Mouse (Mus musculus): ENCODE results near the gene Fam227a. TPM values are rescaled to one million over a fixed set of nuclear protein-coding genes. Genes with fewer than 3 reads are reported as not detected.

Gene Fam227a
- polyA plus RNA-seq, 1 experiment from 2014 or later: 2.5 TPM

GRCm38 (mm10) chr15:79690426-79691022, 31.8 kb upstream of the Fam227a start, which contains the start of gene Gtpbp1:
TSS of gene Gtpbp1 (plus strand) at chr15:79690845.
- Histone ChIP-seq H3K4me1 (peaks cover 71% of the 10 kb centered on the region), H3K4me3 (peak within 1 kb of the TSS; percentile 98), H3K36me3 (replicated peaks) (peaks cover 21% of the 10 kb centered on the region), H3K27ac (peak within 1 kb of the TSS; percentile 95), H3K9me3 (no peaks in the 10 kb centered on the region), H3K27me3 (ENCODE audit: poor library complexity, severe bottlenecking) (peaks cover 4% of the 10 kb centered on the region; the same call in 1 of the 2 replicates)
- peak; percentile 94 for DNase-seq (ENCODE audit: extremely low spot score, low spot score)
- under 1% methylated on average over 45 of the region's 45 CpGs for WGBS

- H3K36me3 ChIP-seq (replicated peaks): peaks cover 14% of the 10 kb centered on the region
- no peaks in the 10 kb centered on the region for H3K9me3 ChIP-seq
- WGBS: 16% methylated on average over 24 of the region's 24 CpGs
- peak overlapping the region; percentile 95 for H3K27ac ChIP-seq
- no peak for DNase-seq (ENCODE audit: extremely low spot score, low spot score)
- peaks cover 77% of the 10 kb centered on the region for H3K4me1 ChIP-seq
- H3K27me3 ChIP-seq (ENCODE audit: poor library complexity, severe bottlenecking): peaks cover 4% of the 10 kb centered on the region; the same call in 1 of the 2 replicates
- H3K4me3 ChIP-seq: peak overlapping the region; percentile 98
Observed at GRCm38 (mm10) chr15:79689662-79690425, 31.1 kb upstream of the Fam227a start.

- peaks cover 8% of the 10 kb centered on the region; the same call in 1 of the 2 replicates for H3K36me3 ChIP-seq (replicated peaks)
- peak overlapping the region; percentile 93 for H3K27ac ChIP-seq
- H3K4me3 ChIP-seq: peak overlapping the region; percentile 96
- H3K27me3 ChIP-seq (ENCODE audit: poor library complexity, severe bottlenecking): peaks cover 4% of the 10 kb centered on the region; the same call in 1 of the 2 replicates
- WGBS: 4% methylated on average over 8 of the region's 8 CpGs
- no peaks in the 10 kb centered on the region for H3K9me3 ChIP-seq
- peaks cover 82% of the 10 kb centered on the region for H3K4me1 ChIP-seq
- DNase-seq (ENCODE audit: extremely low spot score, low spot score): no peak
Observed at GRCm38 (mm10) chr15:79688268-79688956, 29.7 kb upstream of the Fam227a start.

DNA sequence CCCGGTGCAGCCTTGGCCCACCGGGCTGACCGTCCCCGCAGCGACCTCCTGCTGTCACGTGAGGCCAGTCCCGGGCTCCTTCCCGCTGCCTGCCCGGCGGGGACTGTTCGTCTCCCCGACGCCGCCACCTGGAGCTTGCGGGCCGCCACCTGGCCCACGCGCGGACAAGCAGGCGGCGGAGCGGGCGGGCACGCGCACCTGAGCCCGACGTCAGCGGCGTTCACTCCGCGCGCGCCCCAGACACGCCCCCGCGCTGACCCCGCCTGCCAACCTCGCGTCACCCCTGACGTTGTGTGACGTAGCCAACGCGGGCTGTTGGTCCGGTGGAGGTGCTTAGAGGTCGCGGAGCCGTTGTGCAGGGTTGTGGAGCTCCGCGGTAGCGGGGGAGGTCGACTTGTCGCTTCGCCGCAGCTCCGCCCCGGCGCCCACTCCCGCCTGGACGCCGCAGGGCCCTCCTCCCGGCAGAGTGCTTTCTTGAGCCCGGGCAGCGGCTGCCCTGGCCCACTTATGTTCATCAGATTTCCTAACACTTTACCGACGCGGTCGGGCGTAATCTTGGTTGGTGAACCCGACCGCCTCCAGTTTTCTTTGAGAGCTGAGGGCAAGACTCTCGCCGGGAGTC, 29.0 kb upstream of the Fam227a start, which contains the start of gene Josd1:
TSS of gene Josd1 (minus strand) at position 274 of the 622 bp plus-strand sequence.
- Histone ChIP-seq H3K4me1 (peaks cover 81% of the 10 kb centered on the region), H3K9me3 (no peaks in the 10 kb centered on the region)
- peak; percentile 96 for DNase-seq (ENCODE audit: extremely low spot score, low spot score)

DNA sequence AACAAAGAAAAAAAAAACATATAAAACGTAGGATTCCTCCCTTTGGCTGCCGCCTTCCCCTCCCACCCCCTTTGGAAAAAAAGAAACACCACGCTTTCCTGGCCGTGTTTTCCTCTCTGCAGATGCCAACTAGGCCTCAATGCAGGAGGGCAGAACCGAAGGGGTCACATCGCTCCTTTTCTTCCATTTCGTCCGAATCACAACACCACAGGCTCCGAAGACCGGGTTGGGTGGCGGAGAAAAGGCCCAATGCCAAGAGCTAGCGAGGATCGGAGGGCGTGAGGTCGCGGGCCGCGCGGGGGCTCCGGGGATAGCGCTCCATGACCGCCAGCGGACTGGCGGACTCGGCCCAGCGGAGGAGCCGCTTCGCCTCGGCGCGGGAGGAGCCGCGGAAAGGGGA, 28.4 kb upstream of the Fam227a start:
- H3K27ac ChIP-seq: peak overlapping the region; percentile 93
- peaks cover 4% of the 10 kb centered on the region; the same call in 1 of the 2 replicates for H3K27me3 ChIP-seq (ENCODE audit: poor library complexity, severe bottlenecking)
- WGBS: under 1% methylated on average over 33 of the region's 33 CpGs
- H3K4me1 ChIP-seq: peaks cover 81% of the 10 kb centered on the region
- H3K9me3 ChIP-seq: no peaks in the 10 kb centered on the region
- H3K4me3 ChIP-seq: peak overlapping the region; percentile 96
- H3K36me3 ChIP-seq (replicated peaks): peaks cover 8% of the 10 kb centered on the region; the same call in 1 of the 2 replicates
- DNase-seq (ENCODE audit: extremely low spot score, low spot score): peak; percentile 61

More for the DNA sequence above, 29.0 kb upstream of the Fam227a start, which contains the start of gene Josd1:
- peaks cover 4% of the 10 kb centered on the region; the same call in 1 of the 2 replicates for H3K27me3 ChIP-seq (ENCODE audit: poor library complexity, severe bottlenecking)
- H3K27ac ChIP-seq: peak within 1 kb of the TSS; percentile 93
- H3K4me3 ChIP-seq: peak within 1 kb of the TSS; percentile 96
- WGBS: under 1% methylated on average over 72 of the region's 72 CpGs
- H3K36me3 ChIP-seq (replicated peaks): peaks cover 8% of the 10 kb centered on the region; the same call in 1 of the 2 replicates

- Histone ChIP-seq H3K27me3 (ENCODE audit: poor library complexity, severe bottlenecking) (peaks cover 4% of the 10 kb centered on the region; the same call in 1 of the 2 replicates), H3K4me3 (peak overlapping the region; percentile 96), H3K36me3 (replicated peaks) (peaks cover 8% of the 10 kb centered on the region; the same call in 1 of the 2 replicates), H3K27ac (peak overlapping the region; percentile 93), H3K4me1 (peaks cover 73% of the 10 kb centered on the region), H3K9me3 (no peaks in the 10 kb centered on the region)
- WGBS: 27% methylated on average over 15 of the region's 15 CpGs
- DNase-seq (ENCODE audit: extremely low spot score, low spot score): no peak
Observed at GRCm38 (mm10) chr15:79686046-79686869, 27.5 kb upstream of the Fam227a start.

DNA sequence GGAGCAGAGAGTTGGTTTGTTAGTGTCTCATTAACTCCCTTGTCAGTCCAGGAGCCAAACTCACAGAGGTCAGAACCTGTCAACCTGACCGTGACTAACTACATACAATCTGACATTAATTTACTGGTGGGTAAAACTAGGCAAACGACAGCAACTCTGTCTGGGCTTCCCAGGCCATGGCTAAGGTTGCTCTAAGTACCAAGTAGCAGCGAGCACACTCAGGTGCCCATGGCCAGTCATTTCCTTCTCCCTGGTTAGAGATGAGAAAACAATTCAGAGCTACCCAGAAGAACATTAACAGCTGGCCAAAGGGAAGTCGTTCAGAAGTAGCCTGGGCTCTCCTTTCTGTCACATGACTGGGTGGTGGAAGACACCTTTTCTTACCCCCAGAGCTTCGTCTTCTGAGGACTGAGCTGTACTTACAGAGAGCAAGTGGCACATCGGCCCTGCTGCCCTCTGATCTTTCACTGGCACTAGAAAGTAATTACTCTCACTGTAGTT, 26.4 kb upstream of the Fam227a start:
- 53% methylated on average over 6 of the region's 6 CpGs for WGBS
- Histone ChIP-seq H3K27me3 (ENCODE audit: poor library complexity, severe bottlenecking) (peaks cover 4% of the 10 kb centered on the region; the same call in 1 of the 2 replicates), H3K27ac (no peak overlapping the region), H3K9me3 (no peaks in the 10 kb centered on the region), H3K4me3 (peak overlapping the region; percentile 96), H3K36me3 (replicated peaks) (peaks cover 8% of the 10 kb centered on the region; the same call in 1 of the 2 replicates), H3K4me1 (peaks cover 68% of the 10 kb centered on the region)
- DNase-seq (ENCODE audit: extremely low spot score, low spot score): no peak

- H3K27ac ChIP-seq: no peak overlapping the region
- no peaks in the 10 kb centered on the region for H3K9me3 ChIP-seq
- DNase-seq (ENCODE audit: extremely low spot score, low spot score): no peak
- peak overlapping the region; percentile 96 for H3K4me3 ChIP-seq
- H3K27me3 ChIP-seq (ENCODE audit: poor library complexity, severe bottlenecking): peaks cover 4% of the 10 kb centered on the region; the same call in 1 of the 2 replicates
- peaks cover 11% of the 10 kb centered on the region for H3K36me3 ChIP-seq (replicated peaks)
- 79% methylated on average over 6 of the region's 6 CpGs for WGBS
- peaks cover 63% of the 10 kb centered on the region for H3K4me1 ChIP-seq
Observed at GRCm38 (mm10) chr15:79684616-79685015, 25.9 kb upstream of the Fam227a start.

- Histone ChIP-seq H3K36me3 (replicated peaks) (peaks cover 18% of the 10 kb centered on the region), H3K4me1 (peaks cover 55% of the 10 kb centered on the region), H3K4me3 (peak overlapping the region; percentile 96; the same call in 1 of the 2 replicates), H3K9me3 (no peaks in the 10 kb centered on the region), H3K27me3 (ENCODE audit: poor library complexity, severe bottlenecking) (no peaks in the 10 kb centered on the region), H3K27ac (no peak overlapping the region)
- DNase-seq (ENCODE audit: extremely low spot score, low spot score): no peak
- 85% methylated on average over 19 of the region's 19 CpGs for WGBS
Observed at GRCm38 (mm10) chr15:79683707-79684465, 25.1 kb upstream of the Fam227a start.

DNA sequence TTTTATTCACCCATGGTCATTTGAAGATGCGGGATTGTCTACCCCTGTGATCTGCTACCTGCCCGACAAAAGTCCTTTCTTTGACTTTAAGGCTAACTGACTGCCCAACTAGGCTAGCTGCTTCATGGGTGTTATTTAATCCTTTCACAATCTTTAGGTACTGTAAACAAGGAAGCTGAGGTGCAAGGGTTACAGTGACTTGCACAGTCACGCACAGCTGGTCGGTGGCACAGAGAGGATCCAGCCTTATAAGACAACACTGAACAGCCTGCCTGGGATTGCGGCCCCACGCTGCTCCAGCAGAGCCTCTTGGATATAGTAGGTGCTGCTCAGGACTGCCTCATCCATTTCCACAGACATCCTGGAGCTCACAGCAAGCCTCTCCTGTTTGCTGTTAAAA, 24.4 kb upstream of the Fam227a start:
- no peak overlapping the region for H3K4me3 ChIP-seq
- no peaks in the 10 kb centered on the region for H3K27me3 ChIP-seq (ENCODE audit: poor library complexity, severe bottlenecking)
- DNase-seq (ENCODE audit: extremely low spot score, low spot score): no peak
- no peaks in the 10 kb centered on the region for H3K9me3 ChIP-seq
- WGBS: 91% methylated on average over 6 of the region's 6 CpGs
- H3K27ac ChIP-seq: no peak overlapping the region
- peaks cover 20% of the 10 kb centered on the region for H3K36me3 ChIP-seq (replicated peaks)
- H3K4me1 ChIP-seq: peaks cover 48% of the 10 kb centered on the region

DNA sequence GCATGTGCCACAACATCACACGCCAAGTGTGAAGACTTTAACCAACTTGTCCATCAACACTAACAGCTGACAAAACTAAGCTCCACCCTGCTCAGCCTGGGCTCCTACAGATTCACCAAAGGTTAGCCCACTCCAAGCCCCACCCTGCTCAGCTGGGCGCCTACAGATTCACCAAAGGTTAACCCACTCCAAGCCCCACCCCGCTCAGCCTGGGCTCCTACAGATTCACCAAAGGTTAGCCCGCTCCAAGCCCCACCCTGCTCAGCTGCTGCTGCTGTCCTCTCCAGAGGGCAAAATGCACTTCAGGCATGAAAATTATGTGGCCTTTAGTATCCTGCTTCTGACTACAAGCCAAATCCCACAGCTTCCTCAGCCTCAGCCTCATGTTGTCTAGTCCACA, 23.2 kb upstream of the Fam227a start:
- Histone ChIP-seq H3K9me3 (no peaks in the 10 kb centered on the region), H3K27me3 (ENCODE audit: poor library complexity, severe bottlenecking) (no peaks in the 10 kb centered on the region), H3K27ac (no peak overlapping the region), H3K4me3 (no peak overlapping the region), H3K4me1 (peaks cover 47% of the 10 kb centered on the region), H3K36me3 (replicated peaks) (peaks cover 28% of the 10 kb centered on the region)
- WGBS: 88% methylated on average over 4 of the region's 4 CpGs
- no peak for DNase-seq (ENCODE audit: extremely low spot score, low spot score)

Data from forebrain, embryonic 10.5 days (tissue).